Mouse (Mus musculus) embryo, embryonic 10 days (tissue): Measurements from ENCODE around the gene Gm765.

Experiments
- DNase-seq: peaks from one replicate; pipeline ENCODE4 v3.0.0-alpha.2; 2015; ENCODE audit warnings: low spot score

Gm765 gene

DNA sequence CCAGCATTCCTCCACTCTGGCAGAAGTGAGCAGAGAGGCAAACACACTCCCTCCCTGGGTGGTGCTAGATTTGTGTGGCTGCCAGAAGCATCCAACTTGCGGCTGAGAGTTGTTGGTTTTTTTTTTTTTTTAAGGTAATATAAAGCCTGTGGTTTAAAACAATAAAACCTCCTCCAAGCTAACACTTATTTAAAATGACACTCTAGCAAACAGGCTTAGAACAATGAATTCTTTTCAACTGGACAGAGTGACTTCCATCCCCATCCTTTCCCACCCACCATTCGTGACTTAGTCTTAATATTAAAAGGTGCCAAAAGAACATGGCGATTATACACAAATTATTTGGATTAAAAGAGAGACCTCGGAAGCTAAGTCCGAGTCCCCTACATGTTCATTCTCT, at the start of gene Gm765:
Gene Gm765, minus strand, starts transcription at position 101 of the 400 bp plus-strand sequence.
- no peak for DNase-seq

DNA sequence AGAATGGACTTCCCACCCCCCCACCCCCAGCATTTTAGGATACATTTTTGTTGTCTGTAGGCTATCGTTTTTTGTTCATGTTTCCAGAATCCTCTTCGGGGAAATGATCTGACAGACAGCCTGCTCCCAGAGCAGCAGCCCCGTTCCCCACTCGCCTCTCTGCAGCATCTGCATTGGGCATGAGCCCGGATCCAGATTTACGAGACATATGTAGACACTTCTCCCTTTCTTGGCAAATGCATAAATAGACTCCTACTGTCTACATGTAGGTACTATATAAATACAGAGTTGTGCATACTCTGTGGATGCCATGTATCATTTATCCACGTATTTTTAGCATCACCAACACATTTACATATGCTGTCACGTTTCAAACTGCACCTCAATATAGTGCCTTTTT, 42.9 kb upstream of the Gm765 start:
- no peak for DNase-seq

DNA sequence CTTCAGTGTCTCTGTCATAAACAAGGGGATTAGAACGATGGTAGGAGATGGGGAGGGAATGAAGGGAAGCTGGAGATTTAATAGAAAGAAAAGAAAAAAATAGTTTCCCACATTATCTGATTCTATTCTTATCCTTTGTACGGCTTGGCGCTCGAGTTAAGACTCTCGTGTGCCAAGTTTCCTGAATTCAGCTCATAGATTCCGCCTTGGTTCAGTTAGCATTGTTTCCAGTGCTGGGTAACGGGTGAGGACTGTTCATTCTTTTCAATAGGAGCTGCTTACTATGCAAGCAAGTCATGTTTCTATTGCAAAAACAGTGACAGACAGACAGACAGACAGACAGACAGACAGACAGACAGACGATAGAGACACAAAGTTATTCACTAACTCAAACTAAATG, 41.9 kb upstream of the Gm765 start:
- no peak for DNase-seq

DNA sequence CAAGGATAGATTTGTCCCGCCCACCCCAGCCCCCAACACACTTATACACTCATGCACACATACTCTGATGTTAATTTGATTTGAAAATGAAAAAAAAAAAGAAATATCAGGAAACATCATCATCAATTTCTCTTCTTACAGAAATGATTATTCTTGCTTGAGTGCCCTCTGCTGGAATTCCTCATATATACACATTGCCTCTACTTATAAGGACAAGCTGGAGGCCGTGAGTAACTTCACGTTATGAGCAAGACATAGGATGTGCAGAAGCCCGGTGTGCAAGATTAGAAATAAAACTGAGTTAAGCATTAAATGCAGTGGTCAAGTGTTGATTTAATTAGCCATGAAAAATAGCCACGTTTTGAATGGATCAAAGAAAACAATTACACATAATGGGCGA, 40.9 kb upstream of the Gm765 start:
- peak; percentile 48 for DNase-seq

DNA sequence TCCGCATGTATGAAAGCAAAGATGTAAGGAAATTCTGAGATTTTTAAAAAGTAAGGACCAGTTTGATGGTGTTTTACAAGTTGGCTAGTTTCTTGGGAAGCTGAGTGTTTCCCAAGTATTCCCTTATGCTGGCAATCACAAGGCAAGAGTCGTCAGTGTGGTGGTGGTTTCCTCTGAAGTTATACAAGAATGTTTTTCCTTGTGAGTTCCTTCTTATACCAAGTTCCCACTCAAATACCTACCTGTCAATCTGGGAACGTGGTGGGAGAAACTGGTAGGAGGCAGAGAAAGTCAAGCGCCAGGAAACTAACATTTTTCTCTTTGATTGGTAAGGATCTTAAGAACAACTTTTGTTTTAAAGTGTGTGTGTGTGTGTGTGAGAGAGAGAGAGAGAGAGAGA, 23.6 kb upstream of the Gm765 start:
- no peak for DNase-seq

GRCm38 (mm10) chr6:98355271-98355670, 12.7 kb upstream of the Gm765 start:
- no peak for DNase-seq

DNA sequence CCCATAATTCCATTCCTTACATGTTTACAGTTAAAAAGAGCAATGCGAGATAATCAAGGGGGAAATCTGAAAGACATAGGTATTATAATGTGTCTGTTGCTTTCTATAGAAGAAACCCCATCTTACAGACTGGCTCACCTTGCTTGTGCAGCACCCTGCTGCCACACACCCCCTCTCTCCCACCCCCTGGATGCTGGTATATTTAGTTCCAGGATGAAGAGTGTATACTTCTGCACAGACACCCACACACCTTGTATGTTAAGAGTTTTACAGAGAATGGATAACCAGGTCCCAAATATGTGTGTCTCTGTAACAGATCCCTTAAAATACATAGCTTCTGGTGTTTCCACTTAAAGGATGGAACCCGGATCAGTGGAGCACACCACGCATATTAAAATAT, 10.7 kb upstream of the Gm765 start:
- no peak for DNase-seq

DNA sequence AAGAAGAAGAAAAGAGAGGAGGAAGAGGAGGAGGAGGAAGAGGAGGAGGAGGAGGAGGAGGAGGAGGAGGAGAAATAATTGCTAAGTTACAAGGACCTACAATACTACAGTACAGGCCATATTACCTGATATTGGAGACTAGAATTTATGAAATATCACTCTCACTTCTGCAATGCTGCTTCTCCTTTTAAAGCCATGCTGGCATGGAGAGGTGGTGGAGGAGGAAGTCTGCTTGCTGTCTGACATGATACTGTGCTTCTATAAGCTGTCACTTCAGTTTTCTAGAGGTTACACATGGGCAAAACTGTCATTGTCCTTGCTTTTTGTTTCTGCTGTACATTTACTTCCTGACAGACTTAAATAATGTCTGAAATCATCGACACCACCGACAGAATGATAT, 9.8 kb downstream of the Gm765 start:
- DNase-seq: no peak

DNA sequence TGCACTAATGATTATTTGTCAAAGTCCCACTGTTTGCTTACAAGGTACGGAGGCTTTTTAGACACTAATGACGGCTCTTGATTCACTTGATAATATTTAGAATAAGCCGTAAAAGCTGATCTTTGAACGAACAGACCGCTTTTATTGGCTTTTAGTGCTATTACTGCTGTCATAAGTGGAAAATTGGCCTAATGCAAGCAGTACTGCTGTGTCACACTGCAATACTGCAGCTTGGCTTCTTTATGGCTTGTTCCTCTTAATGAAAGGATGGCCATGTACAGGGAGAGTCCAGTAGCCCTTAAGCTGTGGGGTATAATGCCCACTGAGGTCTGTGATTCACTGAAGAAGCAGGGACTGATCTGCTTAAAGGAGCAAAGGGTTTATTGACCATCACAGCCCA, 30.9 kb downstream of the Gm765 start:
- no peak for DNase-seq

DNA sequence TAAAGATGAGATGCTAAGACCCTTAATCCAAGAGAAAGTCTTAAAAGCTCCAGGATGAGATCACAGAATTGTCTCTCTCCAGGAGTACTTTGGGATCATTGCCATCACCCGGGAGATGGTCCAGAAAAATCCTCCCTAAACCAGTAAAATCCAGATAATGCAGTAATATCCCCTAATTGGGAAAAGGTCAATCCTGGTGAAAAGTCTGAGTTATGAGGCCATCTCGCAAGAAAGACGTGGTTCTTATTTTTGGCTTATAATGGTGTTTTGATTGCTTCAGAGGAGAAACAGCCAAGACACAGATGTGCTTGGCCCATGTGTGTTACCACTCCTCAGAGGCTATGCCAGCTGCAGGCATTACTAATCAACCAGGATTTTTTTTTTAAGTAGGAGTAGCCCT, 34.9 kb downstream of the Gm765 start:
- no peak for DNase-seq

DNA sequence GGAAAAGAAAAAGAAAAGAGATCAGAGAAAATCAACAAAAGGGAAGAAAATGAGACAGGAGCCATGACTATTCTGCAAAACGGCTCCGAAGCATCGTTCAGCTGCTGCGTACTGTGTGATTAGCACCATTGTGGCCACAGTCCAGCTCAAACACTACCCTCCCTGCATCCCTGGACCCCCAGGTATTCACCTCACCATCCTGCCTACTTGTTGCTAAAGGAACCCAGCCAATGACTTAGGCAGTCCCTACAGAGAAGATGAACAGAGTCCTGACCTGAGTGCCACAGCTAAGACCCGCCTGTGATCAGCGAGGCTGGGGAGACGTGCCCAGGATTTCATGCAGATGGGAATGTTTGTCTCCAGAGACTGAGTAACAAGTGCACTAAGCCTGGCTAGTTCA, 35.4 kb downstream of the Gm765 start:
- DNase-seq: no peak

GRCm38 (mm10) chr6:98292064-98292463, 50.5 kb downstream of the Gm765 start:
- no peak for DNase-seq

GRCm38 (mm10) chr6:98288316-98288715, 54.2 kb downstream of the Gm765 start:
- no peak for DNase-seq

- no peak for DNase-seq
Measured at GRCm38 (mm10) chr6:98287521-98287920, 55.0 kb downstream of the Gm765 start.

DNA sequence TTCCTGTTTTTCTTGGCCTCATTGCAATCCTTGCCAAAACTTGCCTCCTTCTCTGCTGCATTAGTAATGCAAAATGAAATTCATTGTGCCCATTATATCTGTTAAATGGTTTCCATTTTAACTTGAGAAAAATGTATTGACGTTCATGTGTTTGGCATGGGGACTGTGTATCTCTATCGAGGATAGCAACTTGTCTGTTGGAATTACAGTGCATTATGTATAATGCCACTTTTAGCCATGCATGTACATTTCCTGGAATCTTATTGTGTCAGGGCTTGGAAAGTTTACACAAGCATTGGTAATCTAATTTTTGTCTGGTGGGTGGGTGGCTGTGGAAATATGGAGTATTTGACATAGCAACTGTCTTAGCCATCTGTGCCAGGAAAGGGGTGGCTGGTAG, 57.4 kb downstream of the Gm765 start:
- no peak for DNase-seq

- DNase-seq: no peak
Measured at GRCm38 (mm10) chr6:98282791-98283190, 59.8 kb downstream of the Gm765 start.

- DNase-seq: peak; percentile 52
Measured at GRCm38 (mm10) chr6:98271553-98271952, 71.0 kb downstream of the Gm765 start.

GRCm38 (mm10) chr6:98262961-98263360, 79.6 kb downstream of the Gm765 start:
- DNase-seq: no peak

DNA sequence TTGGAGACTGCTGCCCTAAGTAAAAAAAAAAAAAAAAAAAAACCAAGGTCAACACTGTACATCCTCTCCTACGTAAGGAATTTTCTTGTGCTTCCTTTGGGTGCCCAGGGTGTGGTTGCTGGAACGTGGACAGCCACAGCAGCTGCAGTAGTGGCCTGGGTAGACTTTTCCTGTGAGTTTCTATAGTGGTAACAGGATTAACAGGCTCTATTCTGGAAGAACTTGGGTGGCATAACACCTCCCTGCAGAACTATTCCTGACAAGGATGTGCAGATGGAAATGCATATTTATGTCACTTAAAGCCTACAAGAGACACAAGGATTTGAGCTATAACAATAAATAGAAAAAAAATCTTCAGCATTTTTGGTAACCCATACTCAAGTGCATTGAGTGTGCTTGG, 83.5 kb downstream of the Gm765 start:
- DNase-seq: no peak

GRCm38 (mm10) chr6:98246449-98246848, 96.1 kb downstream of the Gm765 start:
- DNase-seq: no peak

GRCm38 (mm10) chr6:98243186-98243585, 99.4 kb downstream of the Gm765 start:
- DNase-seq: no peak

GRCm38 (mm10) chr6:98240561-98241272, 101.8 kb downstream of the Gm765 start:
- no peak for DNase-seq

- DNase-seq: no peak
Measured at GRCm38 (mm10) chr6:98234097-98234496, 108.5 kb downstream of the Gm765 start.

DNA sequence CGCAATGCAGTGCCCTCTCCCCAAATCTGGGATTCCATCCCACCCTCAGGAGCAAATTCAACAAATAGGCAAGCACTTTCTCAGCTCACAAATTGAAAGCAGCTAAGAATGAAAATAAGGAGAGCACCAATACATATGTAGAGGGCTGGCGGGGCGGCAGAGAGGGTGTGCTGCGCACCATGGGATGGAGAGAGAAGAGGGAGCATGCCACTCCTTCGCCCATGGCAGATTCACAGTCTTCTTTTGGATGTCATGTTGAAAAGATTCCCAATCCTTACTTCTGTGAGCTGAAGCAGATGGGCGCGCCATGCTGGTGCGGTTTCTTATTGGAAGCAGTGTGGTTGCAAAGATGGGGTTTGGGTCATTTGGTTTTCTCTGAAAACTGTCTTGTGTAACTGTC, 118.6 kb downstream of the Gm765 start:
- no peak for DNase-seq

DNA sequence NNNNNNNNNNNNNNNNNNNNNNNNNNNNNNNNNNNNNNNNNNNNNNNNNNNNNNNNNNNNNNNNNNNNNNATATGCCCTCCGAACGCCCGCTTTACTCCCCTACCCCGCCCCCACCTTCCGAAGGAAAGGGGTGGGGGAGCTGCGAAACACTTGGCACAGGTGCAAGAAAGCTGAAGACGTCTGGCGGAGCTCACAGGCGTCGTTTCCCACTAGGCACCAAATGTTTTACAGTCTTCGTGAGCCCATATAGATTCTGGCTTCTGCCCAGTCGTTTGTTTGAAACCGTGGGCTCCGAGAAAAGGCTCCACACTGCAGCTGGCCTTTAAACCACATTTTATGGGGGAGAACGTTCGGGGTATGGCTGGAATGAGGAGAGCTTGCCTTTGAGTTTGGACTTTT, 120.6 kb downstream of the Gm765 start:
- DNase-seq: no peak
